23 mouse cellular contexts compared by ENCODE assay signal in the genomic region with DNA sequence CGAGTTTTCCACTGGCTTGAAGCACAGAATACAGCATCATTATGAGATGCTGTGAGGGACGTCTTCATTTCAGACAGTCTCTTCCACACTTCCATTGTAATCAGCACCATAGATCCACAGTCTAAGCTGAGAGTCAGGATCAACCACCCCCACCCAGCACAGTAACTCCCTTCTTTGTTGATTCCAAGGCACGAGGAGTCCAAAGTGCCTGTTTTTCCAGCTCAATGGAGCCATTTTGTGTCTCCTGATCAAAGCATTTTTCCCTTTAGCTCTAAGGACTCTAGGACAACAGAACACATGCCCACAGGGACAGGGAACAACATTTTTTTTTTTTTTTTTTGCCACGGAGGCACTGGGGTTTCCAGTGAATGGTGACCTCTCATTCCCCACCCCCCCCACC. TPM values are rescaled to one million over a fixed set of nuclear protein-coding genes. Genes with fewer than 3 reads are reported as not detected.
A peak's percentile ranks its signal among the peaks of the same experiment; 100 is the strongest.
DNase-seq lines count a peak whose midpoint lies in the region; ATAC-seq and TF ChIP-seq lines count a peak whose summit lies in the region.
"Had no signal": no experiment of that assay in that cellular context is flagged by ENCODE, and none has a peak within 500 bp of the region (broad histone marks: within the 10 kb centered on the region; RNA-seq: fewer than 3 reads in every experiment).

No protein-coding gene starts in this region.

- peaks cover 77% of the 10 kb centered on the region for H3K27me3 ChIP-seq in midbrain, embryonic 10.5 days (ENCODE audit: low read depth, poor library complexity, severe bottlenecking)
- H3K27me3 ChIP-seq in midbrain, embryonic 13.5 days = peaks cover 59% of the 10 kb centered on the region
- no peaks in the 10 kb centered on the region for H3K27me3 ChIP-seq in forebrain, embryonic 14.5 days (replicated peaks; ENCODE audit: control insufficient read depth, insufficient read depth, low read length)
- no peaks in the 10 kb centered on the region for H3K27me3 ChIP-seq in midbrain, postnatal 0 days (ENCODE audit: insufficient read depth, low read length)

- peaks cover 16% of the 10 kb centered on the region for H3K9me3 ChIP-seq in midbrain, embryonic 10.5 days (replicated peaks)
- H3K9me3 ChIP-seq in midbrain, embryonic 13.5 days = peaks cover 8% of the 10 kb centered on the region; the same call in 1 of the 2 replicates
- 0 out of 2 replicates have a peak, but pooled peaks cover 3% of the 10 kb centered on the region for H3K9me3 ChIP-seq in forebrain, embryonic 14.5 days (replicated peaks; ENCODE audit: control insufficient read depth, low read length)
- no peaks in the 10 kb centered on the region for H3K9me3 ChIP-seq in midbrain, postnatal 0 days (ENCODE audit: low read length)
- H3K9me3 ChIP-seq: kidney, embryonic 15.5 days; neural tube, embryonic 15.5 days had no signal

- peaks cover 13% of the 10 kb centered on the region for H3K4me1 ChIP-seq in midbrain, embryonic 10.5 days
- 0 out of 2 replicates have a peak, but pooled peaks cover 3% of the 10 kb centered on the region for H3K4me1 ChIP-seq in midbrain, embryonic 13.5 days (replicated peaks)
- H3K4me1 ChIP-seq in forebrain, embryonic 14.5 days (ENCODE audit: control insufficient read depth, insufficient read depth, low read length) = no peaks in the 10 kb centered on the region
- no peaks in the 10 kb centered on the region for H3K4me1 ChIP-seq in midbrain, postnatal 0 days (ENCODE audit: insufficient read depth, low read length)
- H3K4me1 ChIP-seq: neural tube, embryonic 15.5 days had no signal

- ATAC-seq in midbrain, embryonic 13.5 days = no peak
- ATAC-seq in forebrain, embryonic 14.5 days = no peak; the same call in 1 of the 2 replicates
- no peak for ATAC-seq in midbrain, postnatal 0 days (ENCODE audit: low FRiP score)
- ATAC-seq: intestine, postnatal 0 days; liver, postnatal 0 days; lung, postnatal 0 days had no signal

- H3K36me3 ChIP-seq in midbrain, embryonic 10.5 days = no peaks in the 10 kb centered on the region
- no peaks in the 10 kb centered on the region for H3K36me3 ChIP-seq in midbrain, embryonic 13.5 days
- H3K36me3 ChIP-seq in forebrain, embryonic 14.5 days (ENCODE audit: control insufficient read depth, insufficient read depth, low read length) = no peaks in the 10 kb centered on the region
- no peaks in the 10 kb centered on the region for H3K36me3 ChIP-seq in midbrain, postnatal 0 days (ENCODE audit: insufficient read depth, low read length)
- H3K36me3 ChIP-seq: kidney, embryonic 15.5 days; limb, embryonic 12.5 days; neural tube, embryonic 15.5 days had no signal

- H3K4me2 ChIP-seq in midbrain, embryonic 13.5 days (replicated peaks) = no peak overlapping the region
- H3K4me2 ChIP-seq in forebrain, embryonic 14.5 days (ENCODE audit: low read length) = no peak overlapping the region
- no peak overlapping the region for H3K4me2 ChIP-seq in midbrain, postnatal 0 days (ENCODE audit: low read depth, low read length, poor library complexity, severe bottlenecking)
- H3K4me2 ChIP-seq: heart, embryonic 11.5 days; kidney, embryonic 15.5 days; limb, embryonic 12.5 days; liver, embryonic 11.5 days; neural tube, embryonic 15.5 days had no signal

- no peak for TF ChIP-seq CTCF in midbrain, postnatal 0 days (IDR thresholded peaks at IDR 0.05)

- no peak overlapping the region for H3K9ac ChIP-seq in midbrain, embryonic 13.5 days (replicated peaks)
- no peak overlapping the region for H3K9ac ChIP-seq in forebrain, embryonic 14.5 days (ENCODE audit: low read length)
- H3K9ac ChIP-seq in midbrain, postnatal 0 days (replicated peaks; ENCODE audit: low read length, poor library complexity, severe bottlenecking) = no peak overlapping the region
- H3K9ac ChIP-seq: kidney, embryonic 15.5 days; limb, embryonic 12.5 days; liver, postnatal 0 days; neural tube, embryonic 15.5 days had no signal

- DNase-seq in midbrain, embryonic 10.5 days (ENCODE audit: low spot score) = peak; percentile 20
- peak; percentile 68 for DNase-seq in embryo, embryonic 10.5 days (ENCODE audit: low spot score)
- DNase-seq in forebrain, embryonic 14.5 days (ENCODE audit: low spot score) = peak; percentile 31
- DNase-seq in midbrain, postnatal 0 days (ENCODE audit: low spot score) = peak; percentile 48
- DNase-seq in gastrocnemius, adult 8-10 months (ENCODE audit: low spot score in 2 of 2) = no peak
- DNase-seq in adipocyte (ENCODE audit: low spot score) = no peak
- DNase-seq: adrenal gland, postnatal 14 days; cerebellum, adult 9-11 months; gastrocnemius, postnatal 14 days; heart, adult 11 months; kidney, postnatal 36 days; liver, postnatal 0 days; thymus, adult 18-20 months; thymus, postnatal 36 days had no signal

- no peak overlapping the region for H3K4me3 ChIP-seq in midbrain, embryonic 10.5 days
- no peak overlapping the region for H3K4me3 ChIP-seq in midbrain, embryonic 13.5 days (replicated peaks)
- H3K4me3 ChIP-seq in forebrain, embryonic 14.5 days (ENCODE audit: low read depth, low read length) = no peak overlapping the region
- H3K4me3 ChIP-seq in midbrain, postnatal 0 days (ENCODE audit: low read depth, low read length) = no peak overlapping the region
- H3K4me3 ChIP-seq: kidney, embryonic 15.5 days; limb, embryonic 12.5 days; neural tube, embryonic 15.5 days had no signal

- no peak overlapping the region for H3K27ac ChIP-seq in midbrain, embryonic 10.5 days (replicated peaks)
- no peak overlapping the region for H3K27ac ChIP-seq in midbrain, embryonic 13.5 days
- no peak overlapping the region for H3K27ac ChIP-seq in forebrain, embryonic 14.5 days (ENCODE audit: low read depth, low read length)
- H3K27ac ChIP-seq in midbrain, postnatal 0 days (ENCODE audit: low read depth, low read length) = no peak overlapping the region
- H3K27ac ChIP-seq: kidney, embryonic 15.5 days; limb, embryonic 12.5 days; neural tube, embryonic 15.5 days had no signal

- 14% methylated on average over 4 of the region's 4 CpGs for WGBS in midbrain, embryonic 10.5 days
- WGBS in midbrain, embryonic 13.5 days = 3% methylated on average over 4 of the region's 4 CpGs
- 4% methylated on average over 4 of the region's 4 CpGs for WGBS in forebrain, embryonic 14.5 days
- WGBS in midbrain, postnatal 0 days = 6% methylated on average over 4 of the region's 4 CpGs

RNA-seq across cellular contexts. Expression of gene Tjp1, which starts 5.1 kb away (rescaled TPM):
- 21.7 and 25.0 TPM in 2 replicates for polyA plus RNA-seq in midbrain, embryonic 10.5 days (2016; fragmentation: Nextera tagmentation; extraction: Ambion mirVana)
- polyA plus RNA-seq in midbrain, embryonic 13.5 days (2015; fragmentation: Nextera tagmentation; extraction: Ambion mirVana) = 22.3 and 26.9 TPM in 2 replicates
- 15.0 and 16.2 TPM in 2 replicates for polyA plus RNA-seq in forebrain, embryonic 14.5 days (2014; fragmentation: Nextera tagmentation; extraction: Ambion mirVana)
- total RNA-seq in midbrain, postnatal 0 days (2014; rRNA removed) = 46.7 and 50.6 TPM in 2 replicates
- 17.9 and 23.2 TPM in 2 replicates for polyA plus RNA-seq in midbrain, postnatal 0 days (2015; fragmentation: Nextera tagmentation; extraction: Ambion mirVana)
- total RNA-seq in gastrocnemius, adult 8-10 months (2022) = 10 to 100 TPM; 16.4 to 20.4 (median 18.6) TPM
- total RNA-seq: MEL had no signal

Comparison
In these comparisons a context has a peak if more than half of its experiments do, and no peak if none do; other contexts are left out.
1. DNase-seq: peak in midbrain, embryonic 10.5 days (single experiment), embryo, embryonic 10.5 days (single experiment), forebrain, embryonic 14.5 days (single experiment) and midbrain, postnatal 0 days (single experiment); none in gastrocnemius, adult 8-10 months (0 of 2) and adipocyte (single experiment).